Mouse (Mus musculus): ENCODE data around the gene Fbxw13.

- TF ChIP-seq CTCF (IDR thresholded peaks at IDR 0.05; ENCODE audit: low read depth, low read length) (no peak), EP300 (IDR thresholded peaks at IDR 0.05; ENCODE audit: insufficient read depth, low read depth, low read length) (no peak), POLR2A (IDR thresholded peaks at IDR 0.05; ENCODE audit: insufficient read depth, low read length) (no peak)
Observed at GRCm38 (mm10) chr9:109199353-109199752, 3.6 kb upstream of the Fbxw13 start.

All from ES-Bruce4 (cell line).